Mouse (Mus musculus) regulatory T cell (primary cell): ENCODE measurements at regions not wholly inside any gene's neighbourhood (a gene's known extent, or its start where the extent isn't known, plus 50 kb on each side); places are given as distances from the start of the nearest gene placed in this dataset.
"Not testable (repeated sequence)": the region's sequence is repeated elsewhere in the genome, so short reads cannot be mapped to it uniquely, and the experiment has no call there.

Source experiments
- in situ Hi-C: fragments of 300-600 bp; cut with MboI, MseI; formaldehyde crosslinking; loops from one replicate; pipeline ENCODE4 v1.15.1; 2025; ENCODE audit warnings: high pct_unique_total_duplicates

DNA sequence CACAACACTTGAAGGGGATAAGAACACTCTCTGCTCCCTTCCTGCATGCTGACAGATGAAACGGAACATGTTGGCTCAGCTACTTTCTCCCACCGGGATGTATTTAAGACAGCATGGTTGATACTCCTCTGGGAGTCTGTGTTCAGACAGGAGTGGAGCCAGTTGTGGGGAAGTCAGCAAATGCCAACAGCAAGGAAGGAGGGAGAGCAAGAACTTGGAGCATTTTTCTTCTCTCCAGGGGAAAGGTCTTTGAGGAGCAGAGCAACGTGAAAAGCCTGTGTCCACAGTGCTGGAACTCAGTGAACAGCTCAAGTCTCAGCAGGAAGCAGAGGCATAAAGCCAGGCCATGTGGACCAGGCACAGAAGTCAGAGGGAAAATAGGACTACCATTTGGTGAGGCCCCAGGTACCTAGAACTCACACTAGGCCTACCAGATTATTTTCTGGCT, 188.8 kb upstream of the Dmac1 start:
- in situ Hi-C loops = no loop called here

DNA sequence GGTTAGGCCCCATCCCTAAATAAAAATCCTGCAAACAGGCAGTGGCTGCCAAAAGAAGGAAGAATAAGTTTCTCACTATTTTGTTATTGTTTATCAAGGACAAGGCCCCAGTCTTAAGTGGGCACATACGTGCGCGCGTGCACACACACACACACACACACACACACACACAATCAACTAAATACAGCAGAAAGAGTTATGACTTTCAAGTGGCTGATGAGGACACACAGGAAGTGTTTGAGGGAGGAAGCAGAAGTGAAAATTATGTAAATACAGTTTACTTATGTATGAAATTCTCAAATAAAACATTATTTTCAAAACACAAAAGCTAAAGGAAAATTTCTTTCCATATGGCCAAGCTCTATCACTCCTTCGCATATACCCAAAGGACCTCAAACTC, 185.5 kb upstream of the Dmac1 start:
- in situ Hi-C loops = no loop called here

DNA sequence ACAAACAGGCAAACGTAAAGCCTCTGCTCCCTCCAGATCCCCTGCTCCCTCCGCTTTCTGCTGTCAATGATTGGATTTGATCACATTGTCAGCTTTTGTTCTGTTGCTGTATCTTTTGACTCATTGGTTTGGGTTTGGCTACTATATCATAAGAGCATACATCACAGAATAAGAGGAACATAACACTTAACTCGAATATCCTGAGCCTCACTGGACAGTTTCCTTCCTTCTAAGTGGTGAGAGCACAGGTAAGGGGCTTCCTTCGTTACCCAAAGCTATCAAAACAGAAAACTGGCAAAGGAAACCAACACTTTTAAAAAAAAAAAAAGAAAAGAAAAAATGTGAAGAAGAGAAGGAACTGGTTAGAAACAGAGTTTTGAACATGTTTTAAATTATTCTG, 171.4 kb upstream of the Dmac1 start:
- in situ Hi-C loops = no loop called here

DNA sequence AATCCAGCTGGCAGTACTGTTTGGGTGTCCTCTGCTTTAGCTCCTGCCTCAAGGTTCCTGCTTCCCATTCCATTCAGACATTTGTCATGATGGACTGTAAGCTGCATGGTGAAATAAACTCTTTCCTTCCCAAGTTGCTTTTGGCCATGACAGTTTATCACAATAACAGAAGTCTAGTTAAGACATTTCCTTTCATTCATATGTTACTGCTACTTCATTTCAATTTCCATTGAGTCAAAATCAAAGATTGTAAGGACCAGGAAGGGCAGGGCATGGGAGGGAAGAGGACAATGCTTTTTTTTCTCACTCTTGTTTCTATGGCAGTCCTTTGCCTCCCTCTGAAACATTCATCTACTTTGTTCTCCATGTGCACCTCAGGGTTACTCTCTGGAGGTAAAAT, 145.2 kb upstream of the Dmac1 start:
- in situ Hi-C loops = no loop called here

DNA sequence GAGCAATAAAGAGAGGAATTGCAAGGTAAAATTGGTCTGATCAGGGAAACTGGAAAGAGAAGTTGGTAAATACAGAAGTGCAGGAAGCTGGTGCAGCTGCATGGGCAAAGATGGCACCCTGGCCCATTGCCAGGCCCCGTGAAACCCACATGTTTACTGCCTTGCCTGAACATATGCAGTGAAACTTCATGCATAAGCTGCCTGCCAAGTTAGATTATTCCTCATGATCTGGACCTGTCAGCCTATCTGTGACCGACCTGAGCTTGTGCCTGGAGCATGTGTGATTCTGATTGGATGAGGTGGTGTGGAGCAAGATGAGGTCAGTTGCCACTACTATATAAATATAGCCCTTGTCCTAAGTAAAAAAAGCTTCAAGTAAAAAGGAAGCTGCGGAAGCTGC, 122.6 kb upstream of the Dmac1 start:
- in situ Hi-C loops = not testable (repeated sequence)

DNA sequence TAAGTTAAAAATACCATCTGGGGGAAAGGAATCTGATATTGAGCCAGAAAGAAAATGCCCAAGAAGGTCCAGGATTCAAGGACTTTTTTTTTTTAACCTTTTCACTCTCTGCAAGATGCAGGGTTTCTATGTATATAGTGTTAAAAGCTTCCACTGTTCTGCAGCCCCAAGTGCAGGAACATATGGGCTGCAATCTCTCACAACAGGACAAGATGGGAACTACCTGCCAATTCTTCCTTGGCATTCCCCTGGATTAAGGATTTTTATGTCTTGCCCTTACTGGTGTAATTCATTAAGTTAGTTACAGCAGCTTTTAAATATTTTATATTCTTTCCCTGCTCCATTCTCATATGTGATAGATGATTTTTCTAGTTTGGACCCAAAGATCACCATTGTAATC, 116.9 kb upstream of the Dmac1 start:
- in situ Hi-C loops = no loop called here

DNA sequence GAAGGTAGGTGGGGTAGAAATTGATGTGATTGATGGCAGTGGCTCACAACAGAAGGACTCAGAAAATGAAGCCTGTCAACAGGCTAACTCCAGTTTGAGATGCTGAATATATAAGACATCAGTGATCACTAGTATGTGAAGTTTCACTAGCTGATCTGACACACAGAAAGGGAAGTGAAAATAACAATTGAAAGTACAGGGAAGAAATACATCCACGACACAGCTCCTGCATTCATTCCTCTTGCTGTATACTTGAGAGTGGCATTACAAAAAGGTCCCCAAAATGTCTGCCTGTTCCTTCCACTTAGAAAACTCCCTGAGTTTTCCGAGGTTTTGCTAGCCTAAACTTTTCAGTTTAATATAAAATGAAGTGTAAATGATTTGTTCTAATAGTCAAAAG, 116.2 kb upstream of the Dmac1 start:
- in situ Hi-C loops = no loop called here

DNA sequence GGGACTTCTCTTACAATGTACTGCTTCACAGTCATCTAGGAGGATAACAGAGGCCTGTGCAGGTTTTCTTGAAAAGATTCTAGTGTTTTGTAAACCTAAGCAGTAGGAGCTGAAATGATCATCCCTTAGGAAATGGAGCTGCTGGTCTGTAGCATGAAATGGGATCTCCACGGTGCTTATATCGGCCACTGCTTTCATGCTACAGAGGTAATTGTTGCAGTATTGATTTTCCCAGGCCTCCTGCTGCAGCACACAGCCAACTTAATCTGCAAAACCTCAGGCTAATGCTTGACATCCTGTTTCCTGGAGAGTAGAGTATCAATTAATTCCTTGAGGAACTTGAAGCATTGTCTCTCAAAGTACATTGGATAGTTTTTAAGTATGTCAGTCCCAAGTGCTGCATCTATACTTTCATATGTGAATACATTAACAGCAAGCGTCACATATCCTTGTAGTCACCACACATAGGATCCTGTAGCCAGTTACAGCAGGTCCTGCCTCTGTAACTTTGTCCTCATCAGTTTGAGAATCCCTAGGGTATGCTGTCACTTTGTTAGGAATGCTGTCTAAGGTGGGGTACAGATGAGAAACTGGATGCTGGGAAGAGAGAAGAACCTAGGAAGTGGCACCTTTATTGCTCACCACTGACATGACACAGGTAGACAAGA, 108.3 kb upstream of the Dmac1 start:
- in situ Hi-C loops = no loop called here

DNA sequence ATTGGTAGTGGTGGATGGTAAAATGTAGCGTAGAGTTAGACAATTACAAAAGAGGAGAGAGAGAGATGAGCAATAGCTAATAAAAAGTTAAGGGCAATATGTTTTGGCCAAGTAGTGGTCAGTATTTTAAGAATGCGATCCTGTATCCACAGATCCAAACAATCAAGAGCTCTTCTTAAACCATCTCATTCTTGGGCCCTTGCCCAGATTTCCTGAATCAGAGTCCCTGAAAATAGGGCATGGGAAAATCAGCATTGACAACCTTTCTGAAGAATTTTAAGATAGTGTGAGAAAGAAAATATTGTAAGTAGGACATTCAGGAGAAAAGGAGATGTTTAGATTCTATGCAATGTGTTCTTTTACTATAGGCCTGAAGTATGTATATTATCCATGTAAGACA, 81.4 kb upstream of the Dmac1 start:
- in situ Hi-C loops = no loop called here

DNA sequence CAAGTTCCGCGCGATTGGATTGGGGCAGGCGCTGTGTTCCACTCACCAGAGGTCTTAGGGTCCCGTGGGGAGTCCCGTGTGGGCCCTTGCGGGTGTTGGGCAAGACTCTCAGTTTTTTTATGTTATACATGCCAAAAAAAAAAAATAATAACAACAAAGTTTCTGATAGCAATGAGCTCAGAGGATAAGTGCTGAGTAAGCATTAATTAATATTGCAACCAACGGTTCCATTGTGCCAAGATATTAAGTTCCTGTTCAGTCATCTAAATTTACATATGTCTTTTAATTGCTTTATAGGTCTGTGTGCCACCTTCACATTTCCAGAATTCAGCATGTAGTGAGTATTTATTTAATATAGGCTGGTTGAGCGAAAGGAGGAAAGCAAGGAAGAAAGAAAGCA, 77.5 kb upstream of the Dmac1 start:
- in situ Hi-C loops = no loop called here

DNA sequence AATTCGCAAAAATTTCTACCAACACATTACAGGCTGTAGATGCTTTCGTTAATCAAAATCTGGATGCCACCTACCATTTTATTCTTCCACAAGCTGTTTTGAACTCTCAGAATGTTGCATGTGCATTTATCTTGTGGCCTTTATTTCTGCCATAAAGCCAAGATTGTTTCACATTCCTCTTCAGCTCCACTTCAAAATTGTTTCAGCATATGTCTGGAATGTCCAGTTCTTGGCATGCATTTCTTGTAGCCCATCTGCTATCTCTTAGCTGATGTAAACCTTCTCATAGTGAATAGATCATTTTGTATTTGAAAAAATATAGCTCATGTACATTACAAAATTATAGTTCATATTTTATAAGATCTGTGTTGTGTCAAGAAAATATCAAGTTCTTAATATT, 56.4 kb upstream of the Dmac1 start:
- in situ Hi-C loops = no loop called here

DNA sequence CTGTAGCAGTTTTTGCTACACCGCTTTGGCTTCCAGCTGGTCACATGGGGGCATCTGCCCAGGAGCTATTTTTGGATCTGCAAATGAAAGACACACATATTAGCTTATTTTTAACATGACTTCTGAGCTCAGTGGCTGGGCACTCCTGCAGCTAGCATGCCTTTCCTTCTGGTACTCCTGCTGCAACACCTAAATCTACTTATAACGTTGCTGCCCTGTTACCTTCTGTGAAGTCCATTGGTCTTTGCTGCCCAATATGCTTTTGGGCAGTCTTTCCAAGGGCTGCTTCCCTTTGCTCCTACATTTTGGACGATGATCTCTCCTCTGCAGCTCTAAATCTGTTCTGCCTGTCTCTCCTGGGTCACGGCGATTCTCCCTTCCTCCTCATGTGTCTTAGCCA, 54.7 kb upstream of the Dmac1 start:
- in situ Hi-C loops = no loop called here

DNA sequence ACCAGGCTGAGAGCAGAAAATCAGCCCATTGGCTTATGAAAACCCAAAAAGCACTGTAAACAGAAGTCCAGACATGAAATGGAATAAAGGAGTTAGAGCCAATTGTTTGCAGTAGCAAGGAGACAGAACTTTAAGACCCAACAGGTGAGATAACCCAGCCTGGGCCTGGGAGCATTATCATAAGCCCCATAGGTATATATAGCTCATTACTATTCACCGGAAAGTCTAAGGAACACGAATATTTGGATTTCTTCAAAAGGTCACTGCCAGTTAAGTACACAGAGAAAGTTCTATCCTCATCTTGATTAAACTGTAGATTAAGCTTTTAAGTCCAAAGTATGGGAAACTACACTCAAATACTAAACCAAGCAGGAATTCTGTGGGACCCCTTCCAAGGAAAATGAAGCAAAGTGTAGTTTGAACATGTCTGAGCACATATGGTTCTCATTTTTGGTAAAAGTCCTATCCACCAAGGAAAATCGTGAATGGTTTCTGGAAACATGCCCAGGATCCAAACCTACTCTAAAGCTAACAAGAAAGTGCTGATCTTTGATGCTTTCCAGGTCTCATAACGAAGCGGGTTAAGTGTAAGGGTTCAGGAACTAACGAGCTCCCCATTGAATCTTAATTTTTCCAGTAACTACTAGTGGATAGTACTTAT, 51.5 kb upstream of the Dmac1 start:
- in situ Hi-C loops = loop anchor here (10.0 kb wide), 1 partner anchor 895 kb away; no protein-coding TSS in a partner anchor
